Mouse (Mus musculus): ENCODE measurements around the gene Syn1.

Gene Syn1

GRCm38 (mm10) chrX:20862105-20863065 lies 58.4 kb downstream of the Syn1 start:
- no peak for DNase-seq (ENCODE audit: low spot score)

GRCm38 (mm10) chrX:20861453-20862104 lies 59.2 kb downstream of the Syn1 start:
- DNase-seq (ENCODE audit: low spot score): no peak

- DNase-seq (ENCODE audit: low spot score): no peak
These were observed 67.0 kb downstream of the Syn1 start for GRCm38 (mm10) chrX:20853794-20854193.

GRCm38 (mm10) chrX:20848256-20848984 lies 72.4 kb downstream of the Syn1 start:
- DNase-seq (ENCODE audit: low spot score): peak; percentile 79

GRCm38 (mm10) chrX:20847816-20848215 lies 73.0 kb downstream of the Syn1 start:
- no peak for DNase-seq (ENCODE audit: low spot score)

GRCm38 (mm10) chrX:20847232-20847631 lies 73.6 kb downstream of the Syn1 start:
- DNase-seq (ENCODE audit: low spot score): no peak

- DNase-seq (ENCODE audit: low spot score): peak; percentile 25
These were observed 91.9 kb downstream of the Syn1 start for GRCm38 (mm10) chrX:20828934-20829333.

- DNase-seq (ENCODE audit: low spot score): peak; percentile 29
These were observed 100.9 kb downstream of the Syn1 start for GRCm38 (mm10) chrX:20819708-20820426.

GRCm38 (mm10) chrX:20819204-20819628 lies 101.6 kb downstream of the Syn1 start:
- peak; percentile 72 for DNase-seq (ENCODE audit: low spot score)

- no peak for DNase-seq (ENCODE audit: low spot score)
These were observed 103.8 kb downstream of the Syn1 start for GRCm38 (mm10) chrX:20816974-20817373.

Measured in ovary, postnatal 14 days (tissue).